Mouse (Mus musculus) lung, postnatal 4 days (tissue): Measurements from ENCODE around the gene Pip5k1a.
A peak's percentile ranks its signal among the peaks of the same experiment; 100 is the strongest.
"Not testable (repeated sequence)": the region's sequence is repeated elsewhere in the genome, so short reads cannot be mapped to it uniquely, and the experiment has no call there.

Experiments used
- DNase-seq, 2 experiments: peaks; one replicate each; pipeline ENCODE4 v3.0.0; 2021

The Pip5k1a gene

DNA sequence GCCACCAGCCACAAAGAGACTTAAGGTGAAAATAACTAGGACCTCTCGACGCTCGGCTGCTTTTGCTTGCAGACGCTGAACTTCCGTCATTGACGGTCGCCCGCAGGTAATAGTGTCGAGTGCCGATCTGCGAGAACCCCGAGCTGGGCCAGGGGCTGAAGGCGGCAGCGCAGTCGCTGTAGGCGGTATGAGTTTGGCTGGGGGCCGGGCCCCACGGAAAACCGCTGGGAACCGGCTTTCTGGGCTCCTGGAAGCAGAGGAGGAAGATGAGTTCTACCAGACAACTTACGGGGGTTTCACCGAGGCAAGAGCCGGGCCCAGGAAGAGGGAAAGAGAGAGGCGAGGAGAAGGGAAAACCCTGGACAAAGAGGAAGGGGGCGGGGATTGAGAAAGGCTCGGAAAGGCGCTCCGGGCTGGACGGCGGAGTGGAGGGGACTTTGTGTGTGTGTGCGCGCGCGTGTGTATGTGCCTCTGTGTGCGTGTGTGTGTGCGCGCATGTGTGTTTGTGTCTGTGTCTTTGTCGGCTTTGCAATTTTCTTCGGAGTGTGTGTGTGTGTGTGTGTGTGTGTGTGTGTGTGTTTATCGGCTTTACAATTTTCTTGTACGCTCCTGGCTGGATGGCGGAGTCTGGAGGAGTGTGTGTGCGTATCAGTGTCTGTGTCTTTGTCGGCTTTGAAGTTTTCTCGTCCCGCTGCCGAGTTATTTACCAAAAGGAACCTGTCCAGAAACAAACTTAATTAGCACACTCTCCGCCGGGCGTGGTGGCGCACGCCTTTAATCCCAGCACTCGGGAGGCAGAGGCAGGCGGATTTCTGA lies 4.4 kb upstream of the Pip5k1a start, which contains the start of gene Vps72:
Vps72 (plus strand) TSS at position 112 of the 816 bp plus-strand sequence.
- peak; percentile 93 to 94 for DNase-seq

DNA sequence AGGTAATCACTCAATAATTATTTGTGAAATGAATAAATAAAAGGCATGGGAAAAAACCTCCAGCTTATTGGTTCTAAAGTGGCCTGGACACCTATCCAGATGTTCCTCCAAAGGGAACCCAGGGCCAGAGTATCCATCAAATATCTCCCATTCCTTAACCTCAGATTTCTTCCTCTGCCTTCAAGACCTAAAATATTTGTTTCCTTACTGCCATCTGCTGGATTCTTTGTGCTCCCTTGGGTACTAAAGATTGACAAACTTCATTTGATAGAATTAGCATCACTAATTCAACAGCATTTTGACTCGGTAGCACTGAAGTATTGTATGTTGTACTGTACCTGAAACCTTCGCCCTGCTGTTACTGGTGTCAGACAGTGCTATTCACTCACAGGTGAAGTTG lies 1.2 kb upstream of the Pip5k1a start:
- DNase-seq, result no peak

DNA sequence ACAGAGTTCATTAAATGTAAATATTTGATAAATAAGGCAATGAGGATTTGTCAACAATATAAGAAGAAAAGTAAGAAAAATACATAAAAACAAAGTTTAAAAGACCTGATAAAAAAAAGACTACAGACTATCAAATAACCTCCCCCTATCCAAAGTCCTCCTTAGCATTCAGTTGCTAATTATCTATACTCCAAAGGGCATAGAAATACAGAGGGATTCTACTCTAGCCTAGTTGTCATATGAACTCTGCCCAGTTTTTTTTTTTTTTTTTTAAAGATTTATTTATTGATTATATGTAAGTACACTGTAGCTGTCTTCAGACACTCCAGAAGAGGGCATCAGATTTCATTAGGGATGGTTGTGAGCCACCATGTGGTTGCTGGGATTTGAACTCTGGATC lies 578 bp upstream of the Pip5k1a start:
- not testable (repeated sequence) for DNase-seq

DNA sequence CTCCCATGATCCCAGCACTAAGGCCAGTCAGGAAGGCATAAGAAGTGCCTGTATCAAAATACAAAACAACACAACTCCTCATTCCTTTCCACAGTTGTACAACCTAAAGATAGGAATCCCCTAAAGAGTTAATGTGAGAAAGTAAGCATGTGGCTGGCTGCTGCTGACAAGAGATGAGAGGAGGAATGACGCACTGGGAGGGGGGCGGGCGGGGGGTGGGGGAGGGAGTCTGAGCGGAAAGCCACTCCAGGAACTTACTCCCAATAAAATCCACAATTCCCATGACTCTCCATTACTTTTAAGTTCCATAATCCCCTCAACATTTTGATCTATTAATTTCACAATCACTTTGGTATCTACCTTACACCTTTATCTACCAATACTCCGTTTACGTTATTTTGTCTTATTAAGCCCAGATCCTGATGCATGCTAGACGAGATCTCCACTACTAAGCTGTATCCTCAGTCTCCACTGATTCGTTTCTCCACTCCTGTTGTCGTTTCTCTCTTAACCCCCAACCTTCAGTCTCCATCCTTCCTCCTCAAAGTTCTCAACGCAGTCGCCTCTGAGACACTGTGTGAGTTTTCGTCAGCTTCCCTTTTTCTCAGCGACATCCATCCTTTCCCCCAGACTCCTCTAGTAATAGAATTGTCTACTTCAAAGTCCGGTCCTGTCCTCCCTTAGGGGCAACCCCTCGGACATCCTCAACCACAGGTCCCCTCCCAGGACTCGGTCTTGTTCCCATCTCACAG lies 968 bp downstream of the Pip5k1a start:
- DNase-seq, result no peak

DNA sequence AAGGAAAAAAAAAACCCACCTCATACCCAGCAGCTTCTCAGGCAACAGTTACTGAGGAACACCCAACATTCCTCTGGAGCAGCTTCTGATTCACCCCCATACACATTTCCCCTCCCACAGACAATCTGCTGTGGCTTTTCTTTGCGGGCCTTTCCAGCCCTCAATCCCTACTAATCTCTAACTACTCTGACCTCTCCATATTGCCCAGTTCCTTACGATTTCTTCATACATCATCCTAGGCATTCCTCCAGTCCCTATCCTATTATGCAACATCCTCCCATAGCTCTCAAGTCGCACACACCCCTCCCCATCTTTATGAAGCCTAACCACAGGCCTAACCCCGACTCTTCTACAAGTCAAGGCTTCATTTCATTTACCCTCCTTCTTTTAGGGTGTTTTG lies 1.6 kb downstream of the Pip5k1a start:
- DNase-seq, result no peak

DNA sequence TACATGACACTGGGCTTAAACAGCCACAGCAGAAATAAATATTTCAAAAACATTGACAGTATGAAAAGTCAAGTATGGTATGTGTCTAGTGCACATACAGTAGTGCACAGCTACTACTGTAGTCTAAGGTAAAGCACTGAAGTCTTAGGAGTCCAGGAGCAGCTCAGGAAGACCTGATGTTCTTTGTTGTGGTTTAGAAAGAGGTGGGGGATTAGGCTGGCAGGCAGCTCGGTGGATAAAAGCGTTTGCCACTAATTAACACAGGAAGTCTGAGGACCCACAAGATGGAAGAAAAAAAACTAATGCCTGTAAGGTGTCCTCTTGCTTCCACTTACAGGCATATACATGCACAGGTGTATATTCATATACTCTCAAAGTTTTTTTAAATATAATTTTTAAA lies 5.9 kb downstream of the Pip5k1a start:
- no peak for DNase-seq

DNA sequence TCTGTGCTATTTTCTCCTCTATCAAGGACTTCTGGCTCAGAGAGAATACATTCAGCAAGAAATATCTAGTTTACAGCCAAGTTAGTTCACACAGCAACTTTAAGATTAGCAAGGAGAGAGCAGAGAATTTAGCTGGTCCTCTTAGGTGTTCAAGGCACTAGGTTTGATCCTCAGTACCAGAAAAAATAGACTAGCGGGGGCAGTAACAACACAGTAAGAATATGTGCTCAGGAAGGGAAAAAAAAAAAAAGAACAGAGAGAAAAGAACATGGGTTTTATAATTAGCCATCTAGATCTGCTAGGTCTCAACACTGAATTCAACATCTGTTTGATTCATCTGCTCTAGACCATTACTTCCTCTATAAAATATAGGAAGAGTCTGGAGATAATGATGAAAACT lies 18.7 kb downstream of the Pip5k1a start:
- DNase-seq, result no peak

DNA sequence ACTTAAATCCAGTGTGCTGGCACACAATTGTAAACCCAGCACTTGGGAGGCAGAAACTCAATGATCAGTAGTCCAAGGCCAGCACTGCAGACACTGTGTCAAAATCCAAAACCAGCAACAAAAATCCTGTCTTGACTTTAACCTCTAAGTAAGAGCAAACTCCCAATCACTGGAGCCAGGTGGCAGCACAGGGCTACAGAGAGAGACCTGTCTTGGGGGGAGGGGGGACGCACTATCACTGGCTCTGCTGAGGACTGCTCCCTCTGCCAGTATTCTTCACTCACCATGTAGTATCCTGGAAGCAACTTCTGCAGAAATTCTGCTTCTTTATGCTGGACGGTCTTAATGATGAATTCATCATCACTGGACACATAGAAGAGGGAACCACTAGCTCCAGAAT lies 35.1 kb downstream of the Pip5k1a start:
- DNase-seq, result no peak

DNA sequence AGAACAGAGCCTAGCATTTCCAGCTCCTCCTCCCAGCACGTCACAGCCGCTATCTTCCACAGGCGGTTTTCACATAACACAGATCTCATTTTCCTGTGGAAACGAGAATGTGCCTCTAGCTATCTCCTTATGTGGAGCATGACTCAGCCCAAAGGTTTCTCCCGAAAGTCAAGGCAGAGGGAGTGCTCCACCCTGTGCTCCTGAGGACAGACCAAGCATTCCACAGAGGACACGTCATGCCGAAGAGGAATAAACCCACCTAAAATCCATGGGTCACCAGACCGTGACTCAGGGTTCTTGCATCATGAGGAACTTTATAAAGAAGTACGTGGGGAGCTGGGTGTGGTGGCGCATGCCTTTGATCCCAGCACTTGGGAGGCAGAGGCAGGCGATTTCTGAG lies 40.2 kb downstream of the Pip5k1a start:
- DNase-seq, result no peak

DNA sequence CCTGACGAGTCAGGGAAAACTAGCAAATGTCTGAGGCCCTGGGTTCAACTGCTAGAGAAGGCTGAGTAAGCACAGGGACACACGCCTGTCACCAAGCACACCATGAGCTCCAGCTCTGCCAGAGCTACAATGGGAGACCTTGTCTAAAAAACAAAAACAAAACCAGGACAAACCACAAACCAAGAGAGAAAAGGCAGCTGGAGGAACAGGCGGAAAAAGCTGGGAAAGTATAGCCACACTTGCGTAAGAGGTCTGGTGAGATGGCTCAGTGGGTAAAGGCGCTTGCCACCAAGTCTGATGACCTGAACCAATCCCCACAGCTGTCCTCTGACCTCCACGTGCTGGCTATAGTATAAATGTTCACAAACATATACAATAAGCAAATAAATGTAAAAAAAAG lies 40.6 kb downstream of the Pip5k1a start:
- no peak for DNase-seq

DNA sequence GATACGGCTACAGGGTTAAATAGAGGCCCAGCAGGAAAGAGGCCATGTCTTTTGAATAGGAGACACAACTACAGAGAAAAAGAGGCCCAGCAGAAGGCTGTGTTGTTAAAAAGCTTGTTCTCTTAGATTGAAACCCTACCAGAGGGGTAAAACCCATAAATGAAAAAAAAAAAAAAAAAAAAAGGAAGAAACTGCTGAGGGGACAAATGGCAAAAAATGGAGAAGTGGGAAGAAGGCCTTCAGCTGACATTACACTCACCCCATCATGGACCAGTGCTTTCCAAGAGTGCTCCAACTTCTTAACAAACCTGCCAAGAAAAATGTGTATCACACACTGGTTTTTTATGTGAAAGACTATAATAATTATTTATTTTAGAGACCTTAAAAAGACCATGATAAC lies 41.2 kb downstream of the Pip5k1a start:
- DNase-seq, result no peak

DNA sequence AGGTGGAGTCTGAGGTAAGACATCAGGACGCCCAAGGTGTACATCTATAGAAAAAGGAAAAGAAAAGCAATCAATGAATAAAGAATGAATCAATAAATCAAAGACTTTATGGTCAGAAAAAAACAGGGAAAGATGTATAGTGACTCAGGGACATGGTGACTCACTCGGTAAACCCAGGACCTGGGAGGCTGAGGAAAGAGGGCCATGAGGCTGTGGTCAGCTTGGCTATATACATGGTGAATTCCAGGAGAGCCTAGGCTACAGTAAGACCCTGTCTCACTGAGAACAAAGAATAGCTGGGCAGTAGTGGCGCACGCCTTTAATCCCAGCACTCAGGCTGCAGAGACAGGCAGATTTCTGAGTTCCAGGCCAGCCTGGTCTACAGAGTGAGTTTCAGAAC lies 43.0 kb downstream of the Pip5k1a start:
- DNase-seq, result no peak

DNA sequence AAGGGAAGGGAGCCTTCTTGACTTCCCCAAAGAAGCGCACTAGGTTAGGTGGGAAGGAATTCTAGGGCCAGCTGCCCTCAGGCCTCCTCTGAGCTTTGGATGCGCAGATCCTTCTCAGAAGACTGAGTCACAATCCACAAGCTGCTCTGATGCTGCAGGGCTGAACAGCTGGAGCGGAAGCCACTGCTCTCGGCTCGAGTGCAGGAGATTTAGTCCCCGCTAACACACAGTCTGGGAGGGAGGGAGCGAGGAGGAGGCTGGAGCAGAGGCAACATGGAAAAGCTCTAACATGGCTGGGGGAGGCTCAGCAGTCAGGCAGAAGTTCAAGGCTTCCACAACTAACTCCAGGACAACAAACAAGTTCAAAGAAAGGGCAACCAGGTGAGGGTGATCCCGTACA lies 48.7 kb downstream of the Pip5k1a start:
- no peak for DNase-seq

DNA sequence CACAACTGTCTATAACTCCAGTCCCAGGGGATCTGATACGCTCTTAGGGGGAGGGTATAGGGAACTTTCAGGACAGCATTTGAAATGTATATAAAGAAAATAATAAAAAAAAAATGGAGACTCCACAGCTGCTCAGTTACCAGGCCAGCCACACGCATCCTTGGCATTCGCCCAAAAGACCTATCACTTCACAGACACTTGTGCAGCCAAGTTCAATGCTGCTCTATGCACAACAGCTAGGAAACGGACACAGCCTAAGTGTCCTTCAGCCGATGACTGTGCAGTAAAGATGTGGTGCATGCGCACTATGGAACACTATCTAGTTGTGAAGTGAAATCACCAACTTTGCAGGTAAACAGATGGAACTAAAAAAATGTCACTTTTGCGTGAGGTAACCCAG lies 50.5 kb downstream of the Pip5k1a start:
- peak in 1 of 2 experiments; percentile 40 for DNase-seq

DNA sequence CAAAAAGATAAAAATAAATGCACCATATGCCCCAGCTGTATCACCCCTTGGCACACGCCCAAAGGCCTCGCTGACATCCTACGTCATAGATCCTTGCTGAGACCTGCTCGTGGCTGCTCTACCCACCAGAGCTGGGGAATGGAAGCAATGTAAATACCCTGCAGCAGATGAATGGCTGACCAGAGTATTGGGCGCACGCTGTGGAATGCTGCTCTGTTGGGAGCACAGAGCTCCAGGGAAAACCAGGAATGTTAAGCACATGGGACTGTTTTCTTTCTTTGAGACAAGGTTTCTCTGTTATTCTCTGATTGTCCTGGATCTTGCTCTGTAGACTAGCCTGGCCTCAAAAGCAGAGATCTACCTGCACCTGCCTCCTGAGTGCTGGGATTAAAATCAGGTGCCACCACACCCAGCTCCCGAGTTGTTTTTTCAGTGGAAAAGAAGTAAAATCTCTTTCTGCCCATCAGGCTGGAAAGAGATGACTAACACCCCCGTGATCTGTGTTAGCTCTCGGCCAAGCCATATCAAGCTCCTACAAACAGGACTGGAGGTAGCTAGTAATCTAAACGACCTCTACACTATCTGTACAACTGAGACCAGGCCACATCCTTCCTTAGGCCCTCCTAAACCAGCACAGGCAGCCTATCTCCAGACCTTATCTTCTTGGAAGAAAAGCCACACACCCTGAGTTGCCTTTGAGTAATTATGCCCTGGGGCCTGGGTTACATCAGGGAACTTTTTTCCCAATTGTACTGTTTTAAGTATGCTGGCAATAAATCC lies 52.1 kb downstream of the Pip5k1a start:
- DNase-seq, result peak; percentile 39 to 46

DNA sequence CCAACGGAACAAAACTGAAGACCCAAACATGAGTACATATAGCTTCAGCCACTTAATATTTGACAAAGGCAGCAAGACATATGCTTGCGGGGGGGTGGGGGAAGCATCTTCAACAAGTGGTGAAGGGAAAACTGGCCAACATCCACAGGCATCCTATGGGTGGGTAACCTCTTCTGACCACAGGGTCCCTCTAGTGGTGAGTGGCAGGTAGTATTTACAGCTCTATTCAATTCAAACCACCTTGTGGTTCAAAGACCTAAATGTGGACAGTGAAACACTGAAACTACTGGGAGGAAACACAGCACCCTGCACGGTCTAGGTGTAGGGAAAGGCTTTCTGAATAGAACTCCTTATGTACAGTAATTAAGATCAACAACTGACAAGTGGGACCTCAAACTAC lies 53.0 kb downstream of the Pip5k1a start:
- DNase-seq, result peak in 1 of 2 experiments; percentile 52

DNA sequence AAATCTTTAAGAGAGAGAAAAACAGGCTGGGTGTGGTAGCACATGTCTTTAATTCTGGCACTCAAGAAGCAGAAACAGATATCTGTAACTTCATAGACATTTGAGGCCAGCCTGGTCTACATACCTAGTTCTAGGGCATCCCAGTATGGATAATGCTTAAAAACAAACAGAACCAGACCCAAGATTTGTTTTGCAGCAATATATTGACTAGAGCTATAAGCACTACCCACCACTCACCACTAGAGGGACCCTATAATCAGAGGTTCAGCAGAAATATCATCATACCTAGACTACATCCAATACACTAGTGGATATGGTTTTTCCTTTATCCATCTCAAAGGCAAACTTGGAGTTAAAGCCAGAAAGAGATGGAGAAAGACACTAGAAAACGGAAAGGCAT lies 53.8 kb downstream of the Pip5k1a start:
- peak in 1 of 2 experiments; percentile 55 for DNase-seq

DNA sequence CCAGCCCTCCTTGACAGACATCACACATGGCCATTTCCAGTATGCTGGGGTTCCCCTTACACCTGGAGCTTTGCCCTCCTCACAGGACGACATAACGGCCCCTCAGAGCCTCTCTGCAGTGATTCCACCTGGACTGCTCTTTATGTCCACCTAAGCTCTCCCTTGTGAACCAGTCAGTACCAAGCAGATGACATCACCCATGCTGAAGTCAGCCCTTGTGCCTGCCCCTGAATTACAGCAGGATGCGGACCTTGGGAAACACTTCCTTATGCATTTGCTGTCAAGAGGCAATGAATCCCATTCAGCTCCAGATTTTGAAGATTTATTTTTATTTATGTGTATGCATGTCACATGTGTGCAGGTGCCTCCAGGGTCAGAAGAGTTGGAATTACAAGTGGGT lies 58.8 kb downstream of the Pip5k1a start:
- no peak for DNase-seq

DNA sequence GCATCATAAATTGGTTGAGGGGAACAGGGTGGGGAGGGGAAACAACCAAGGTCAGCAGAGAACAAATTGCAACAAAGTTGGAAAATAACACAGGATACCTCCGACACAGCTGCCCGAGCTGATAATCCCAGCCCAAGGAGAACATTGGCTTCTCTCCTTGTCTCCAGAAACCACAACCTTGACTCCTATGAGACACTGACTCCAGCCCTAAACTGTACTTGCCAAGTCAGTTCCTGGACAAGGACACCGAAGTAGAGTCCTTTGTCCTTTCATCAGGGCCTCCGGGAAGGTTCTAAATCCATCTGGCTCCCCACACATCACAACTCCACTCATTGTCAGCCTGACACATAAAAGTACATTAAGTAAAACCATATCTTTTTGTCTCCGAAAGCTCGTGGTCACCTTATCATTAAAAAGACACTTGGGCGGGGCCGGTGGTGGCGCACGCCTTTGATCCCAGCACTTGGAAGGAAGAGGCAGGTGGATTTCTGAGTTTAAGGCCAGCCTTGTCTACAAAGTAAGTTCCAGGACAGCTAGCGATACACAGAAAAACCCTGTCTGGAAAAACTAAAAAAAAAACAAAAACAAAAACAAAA lies 60.2 kb downstream of the Pip5k1a start:
- DNase-seq, result no peak

DNA sequence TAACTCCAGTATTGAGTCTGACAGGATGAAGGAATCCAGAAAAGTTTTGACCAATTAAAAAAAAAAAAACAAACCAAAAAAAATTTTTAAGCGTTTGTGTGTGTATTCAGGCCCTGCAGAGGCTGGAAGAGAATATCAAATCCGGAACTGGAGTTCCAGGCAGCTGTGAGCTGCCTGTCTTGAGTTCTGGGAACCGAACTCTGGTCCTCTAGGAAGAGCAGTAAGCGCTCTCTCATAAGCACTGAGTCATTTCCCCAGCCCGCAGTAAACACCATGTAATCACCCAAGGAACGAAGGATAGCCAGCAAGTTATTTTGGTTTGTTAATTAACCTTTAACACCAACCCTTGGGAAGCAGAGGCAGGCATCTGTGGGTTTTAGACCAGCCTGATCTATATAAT lies 63.5 kb downstream of the Pip5k1a start:
- no peak for DNase-seq

DNA sequence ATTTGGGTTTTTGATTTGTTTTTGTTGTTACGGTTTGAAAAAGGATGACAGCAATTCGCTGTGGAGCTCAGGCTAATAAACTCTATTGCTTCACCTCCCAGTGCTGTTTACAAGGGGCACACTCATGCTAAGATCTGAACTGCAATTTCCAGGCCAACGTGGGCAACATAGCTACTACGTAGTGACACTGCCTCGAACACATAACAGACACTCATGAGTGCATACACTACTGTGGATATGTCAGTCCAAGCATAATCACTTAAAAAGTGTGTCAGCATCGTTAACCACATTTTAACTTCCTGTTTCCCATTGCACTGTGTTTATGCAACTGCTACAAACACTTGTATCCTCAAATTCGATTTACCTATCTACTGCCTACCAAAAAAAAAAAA lies 63.9 kb downstream of the Pip5k1a start:
- DNase-seq, result no peak

DNA sequence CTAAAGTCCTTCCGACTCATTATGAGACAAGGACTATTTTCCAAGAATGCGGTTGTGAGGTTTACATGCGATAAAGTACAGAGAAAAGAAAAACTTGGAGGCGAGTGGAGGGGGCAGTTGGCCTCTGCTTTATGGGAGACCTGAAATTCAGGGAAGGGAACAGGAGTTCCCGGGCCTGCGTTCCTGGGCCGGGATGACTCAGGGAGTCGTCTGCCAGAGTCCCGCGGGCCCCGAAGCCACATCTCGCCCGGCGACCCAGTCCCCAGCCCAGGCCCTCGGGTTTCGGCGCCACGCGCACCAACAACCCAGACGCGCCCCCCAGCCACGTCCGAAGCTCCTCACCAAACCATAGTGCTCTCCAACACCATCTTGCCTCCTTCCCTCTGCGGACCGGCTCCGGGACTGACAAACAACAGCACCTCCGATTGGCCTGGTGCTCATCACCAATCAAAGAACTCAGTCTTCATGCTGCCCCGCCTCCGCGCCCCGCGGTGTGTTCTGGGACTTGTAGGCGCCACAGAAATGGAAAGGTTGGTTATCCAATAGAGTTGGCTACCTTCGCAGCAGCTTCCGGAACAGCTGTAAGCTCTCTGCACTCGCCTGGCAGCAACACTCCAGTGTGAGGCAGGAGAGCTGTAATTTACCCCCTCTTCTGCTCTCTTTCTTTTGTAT lies 64.4 kb downstream of the Pip5k1a start, which contains the start of gene Psmd4:
Psmd4 (minus strand) TSS at position 449 of the 672 bp plus-strand sequence.
- peak; percentile 98 for DNase-seq
